Mouse (Mus musculus): ENCODE measurements around the gene Trim16.

DNA sequence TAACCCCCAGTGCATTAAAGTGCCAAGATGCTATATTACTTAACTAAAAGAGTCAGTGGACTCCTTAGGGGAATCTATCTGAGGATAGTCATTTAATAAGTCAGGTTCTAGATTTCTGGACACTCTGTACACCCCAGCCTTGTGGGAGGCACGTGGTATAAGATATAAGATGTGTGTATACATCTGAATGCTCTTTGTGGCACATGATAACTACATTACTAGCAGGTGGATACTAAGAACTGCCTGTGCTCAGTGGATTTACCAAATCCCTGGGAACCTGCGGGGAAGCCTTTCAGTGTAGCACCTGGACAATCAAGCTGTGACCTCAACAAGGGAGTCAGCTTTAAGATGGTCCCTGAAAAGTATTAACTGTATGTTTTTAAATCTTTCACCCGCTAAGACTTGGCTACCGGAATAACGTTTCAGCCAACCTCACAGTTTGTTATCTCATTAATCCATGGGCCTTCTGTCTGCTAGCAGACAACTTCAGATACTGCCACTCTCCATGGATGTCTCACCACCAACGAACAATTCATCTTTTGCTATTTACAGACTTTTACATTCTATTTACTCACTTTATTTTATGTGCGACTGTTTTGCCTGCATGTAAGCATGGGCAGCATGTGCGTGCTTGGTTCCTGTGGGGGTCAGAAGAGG is 49.8 kb downstream of the Trim16 start:
- TF ChIP-seq POLR2A (IDR thresholded peaks at IDR 0.05; ENCODE audit: insufficient read depth, low read depth, low read length) (no peak), EP300 (IDR thresholded peaks at IDR 0.05; ENCODE audit: insufficient read depth, low read depth, low read length) (no peak), CTCF (IDR thresholded peaks at IDR 0.05) (no peak)

All from heart, adult 2 months (tissue).